Mouse (Mus musculus) MEL (cell line): ENCODE measurements around the gene Kitl.

ENCODE experiments used
- CHD2 ChIP-seq: IDR thresholded peaks from 2 replicates; pipeline ENCODE4 v1.6.1; 2011; ENCODE audit warnings: low read length, improper control_type of control experiment
- CTCF ChIP-seq, 3 experiments: IDR thresholded peaks in 2 of 3; conservative IDR thresholded peaks in 1 of 3; 2 replicates each; pipeline ENCODE4 v1.5.1; 2011 to 2012; ENCODE audit warnings: low read length in 3 of 3, low read depth in 2 of 3, mild to moderate bottlenecking in 2 of 3, improper control_type of control experiment in 1 of 3, inconsistent platforms in 1 of 3, mixed read lengths in 1 of 3, moderate library complexity in 1 of 3; ENCODE audit not compliant: control insufficient read depth in 1 of 3, insufficient read depth in 1 of 3, poor library complexity in 1 of 3, severe bottlenecking in 1 of 3
- POLR2A ChIP-seq, 2 experiments: IDR thresholded peaks; 2 replicates each; pipeline ENCODE4 v1.6.1; 2011 to 2012; ENCODE audit warnings: low read length in 2 of 2, mild to moderate bottlenecking in 2 of 2, control low read depth in 1 of 2, improper control_type of control experiment in 1 of 2, low read depth in 1 of 2, moderate library complexity in 1 of 2; ENCODE audit not compliant: control insufficient read depth in 1 of 2, insufficient read depth in 1 of 2, poor library complexity in 1 of 2
- POLR2AphosphoS5 ChIP-seq: IDR thresholded peaks from 2 replicates; pipeline ENCODE4 v1.6.1; 2012; ENCODE audit warnings: low read depth, borderline replicate concordance, mild to moderate bottlenecking, inconsistent platforms, low read length, moderate library complexity, mixed read lengths
- RAD21 ChIP-seq: IDR thresholded peaks from 2 replicates; pipeline ENCODE4 v1.6.1; 2011; ENCODE audit warnings: mild to moderate bottlenecking, low read depth, low read length, improper control_type of control experiment

DNA sequence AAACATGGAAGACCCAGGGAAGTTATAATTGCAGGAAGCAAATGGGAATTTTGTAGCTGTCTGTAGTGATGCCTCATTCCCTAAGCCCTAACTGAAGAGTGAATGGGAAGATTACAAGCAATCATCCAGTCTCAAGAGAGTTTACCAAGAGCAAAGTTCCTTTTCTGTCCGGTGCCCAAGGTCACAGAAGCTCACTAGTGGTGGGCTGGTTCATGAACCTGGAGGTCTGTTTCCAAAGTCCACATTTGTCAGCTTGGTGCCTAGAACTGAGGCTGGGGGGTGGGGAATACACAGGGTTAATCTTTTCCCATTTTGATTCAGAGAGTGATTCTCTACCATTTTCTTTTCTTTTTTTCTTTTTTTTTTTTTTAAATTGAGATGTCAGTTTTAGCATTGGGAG, 11.3 kb downstream of the Kitl start:
- no peak for TF ChIP-seq CTCF (IDR thresholded peaks at IDR 0.05 in 2 of 3, conservative IDR thresholded peaks at IDR 0.05 in 1 of 3; ENCODE audit: control insufficient read depth in 1 of 3, insufficient read depth in 1 of 3, low read depth in 2 of 3, low read length in 3 of 3, poor library complexity in 1 of 3, severe bottlenecking in 1 of 3)
- TF ChIP-seq POLR2A (IDR thresholded peaks at IDR 0.05; ENCODE audit: control insufficient read depth in 1 of 2, insufficient read depth in 1 of 2, low read depth in 1 of 2, low read length in 2 of 2, poor library complexity in 1 of 2), result no peak
- TF ChIP-seq CHD2, result no peak
- TF ChIP-seq POLR2AphosphoS5, result no peak
- no peak for TF ChIP-seq RAD21
